Mouse (Mus musculus) heart, embryonic 10.5 days (tissue): Measurements from ENCODE around the gene Zgrf1. TPM values are rescaled to one million over a fixed set of nuclear protein-coding genes. Genes with fewer than 3 reads are reported as not detected.

Experiments used
- DNase-seq: peaks from one replicate; pipeline ENCODE4 v3.0.0-alpha.2; 2017; ENCODE audit warnings: low spot score
- H3K27ac ChIP-seq: fragments of 300-500 bp; sonication (generic); 2 replicates; pipeline ENCODE4 v1.5.1; 2016; ENCODE audit warnings: mild to moderate bottlenecking
- H3K27me3 ChIP-seq: fragments of 300-500 bp; sonication (generic); 2 replicates; pipeline ENCODE4 v1.6.1; 2016; ENCODE audit warnings: mild to moderate bottlenecking; ENCODE audit not compliant: poor library complexity, insufficient read depth, severe bottlenecking
- H3K36me3 ChIP-seq: fragments of 300-500 bp; sonication (generic); 2 replicates; pipeline ENCODE4 v1.6.1; 2016; ENCODE audit warnings: mild to moderate bottlenecking, moderate library complexity
- H3K4me1 ChIP-seq: fragments of 300-500 bp; sonication (generic); 2 replicates; pipeline ENCODE4 v1.6.1; 2016; ENCODE audit warnings: mild to moderate bottlenecking
- H3K4me3 ChIP-seq: fragments of 300-500 bp; sonication (generic); 2 replicates; pipeline ENCODE4 v1.5.1; 2016; ENCODE audit warnings: mild to moderate bottlenecking, moderate library complexity
- H3K9me3 ChIP-seq: fragments of 300-500 bp; sonication (generic); 2 replicates; pipeline ENCODE4 v1.6.1; 2016; ENCODE audit warnings: mild to moderate bottlenecking, moderate library complexity
- WGBS: fragments of 180-500 bp; shearing (Covaris S2); methylation state at CpG from one replicate; pipeline ENCODE4 v1.1.7; 2016; 5-methylcytosine and 5-hydroxymethylcytosine counted together
- polyA plus RNA-seq: library from polyadenylated mRNA; unstranded; fragments of >200 nt; fragmentation: Nextera tagmentation; extraction: Ambion mirVana; gene quantifications from 2 replicates; pipeline ENCODE4 v1.2.1, GENCODE M21; 2016

The Zgrf1 gene
- polyA plus RNA-seq = 13.4 and 14.0 TPM in 2 replicates

GRCm38 (mm10) chr3:127552973-127553719 lies at the start of gene Zgrf1, which contains the start of gene Larp7:
Gene Zgrf1 (plus strand): TSS chr3:127553489.
Gene Larp7 (minus strand): TSS chr3:127553349.
- Histone ChIP-seq H3K27ac (peak within 1 kb of the TSS; percentile 98), H3K36me3 (peaks cover 20% of the 10 kb centered on the region), H3K4me3 (peak within 1 kb of the TSS; percentile 92), H3K4me1 (peaks cover 6% of the 10 kb centered on the region; the same call in 1 of the 2 replicates), H3K9me3 (no peaks in the 10 kb centered on the region), H3K27me3 (no peaks in the 10 kb centered on the region)
- under 1% methylated on average over 73 of the region's 73 CpGs for WGBS
- peak; percentile 99 for DNase-seq

DNA sequence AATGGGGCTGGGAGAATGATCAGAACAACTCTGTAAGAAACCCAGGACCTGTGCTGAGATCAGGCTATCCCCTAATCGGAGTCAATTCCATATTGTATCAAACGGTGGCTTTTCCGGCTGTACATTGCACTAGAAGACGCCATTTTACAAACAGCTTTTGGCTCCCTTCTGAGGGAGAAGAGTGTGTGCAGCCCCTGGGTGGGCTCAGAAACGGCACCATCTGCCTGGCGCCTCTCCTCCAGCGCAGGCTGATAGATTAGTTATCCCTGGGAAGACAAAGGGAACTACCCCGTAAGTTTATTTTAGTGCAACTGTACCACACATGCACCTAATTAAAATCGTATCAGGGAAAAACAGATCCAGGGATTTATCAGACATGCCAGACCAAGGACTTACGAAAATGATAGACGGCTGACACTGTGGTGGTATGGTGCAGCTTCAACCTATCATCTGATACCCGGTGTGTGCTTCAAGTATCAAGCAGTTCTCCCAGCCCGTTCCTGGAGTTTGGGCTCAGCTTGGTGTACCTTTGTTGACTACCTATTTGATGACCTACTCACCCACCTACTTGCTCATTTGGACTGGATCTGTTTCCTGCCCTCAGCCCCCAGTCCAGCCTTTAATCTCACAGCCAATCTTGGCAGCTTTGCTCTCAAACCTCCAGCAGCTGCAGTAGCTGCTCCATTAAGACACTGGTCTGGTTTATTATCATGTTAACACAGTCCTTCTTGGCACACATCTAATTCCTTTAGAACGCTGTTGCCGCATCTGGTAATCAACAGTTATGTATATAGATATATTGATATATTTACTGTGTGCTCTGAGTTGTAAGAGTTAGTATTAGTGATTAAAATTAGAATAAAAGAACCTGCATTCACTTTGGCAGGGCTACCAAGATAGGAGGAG lies 45.2 kb upstream of the Zgrf1 start:
- Histone ChIP-seq H3K9me3 (no peaks in the 10 kb centered on the region), H3K27ac (no peak overlapping the region), H3K36me3 (no peaks in the 10 kb centered on the region), H3K4me3 (no peak overlapping the region), H3K4me1 (no peaks in the 10 kb centered on the region), H3K27me3 (no peaks in the 10 kb centered on the region)
- no peak for DNase-seq
- 74% methylated on average over 15 of the region's 15 CpGs for WGBS

DNA sequence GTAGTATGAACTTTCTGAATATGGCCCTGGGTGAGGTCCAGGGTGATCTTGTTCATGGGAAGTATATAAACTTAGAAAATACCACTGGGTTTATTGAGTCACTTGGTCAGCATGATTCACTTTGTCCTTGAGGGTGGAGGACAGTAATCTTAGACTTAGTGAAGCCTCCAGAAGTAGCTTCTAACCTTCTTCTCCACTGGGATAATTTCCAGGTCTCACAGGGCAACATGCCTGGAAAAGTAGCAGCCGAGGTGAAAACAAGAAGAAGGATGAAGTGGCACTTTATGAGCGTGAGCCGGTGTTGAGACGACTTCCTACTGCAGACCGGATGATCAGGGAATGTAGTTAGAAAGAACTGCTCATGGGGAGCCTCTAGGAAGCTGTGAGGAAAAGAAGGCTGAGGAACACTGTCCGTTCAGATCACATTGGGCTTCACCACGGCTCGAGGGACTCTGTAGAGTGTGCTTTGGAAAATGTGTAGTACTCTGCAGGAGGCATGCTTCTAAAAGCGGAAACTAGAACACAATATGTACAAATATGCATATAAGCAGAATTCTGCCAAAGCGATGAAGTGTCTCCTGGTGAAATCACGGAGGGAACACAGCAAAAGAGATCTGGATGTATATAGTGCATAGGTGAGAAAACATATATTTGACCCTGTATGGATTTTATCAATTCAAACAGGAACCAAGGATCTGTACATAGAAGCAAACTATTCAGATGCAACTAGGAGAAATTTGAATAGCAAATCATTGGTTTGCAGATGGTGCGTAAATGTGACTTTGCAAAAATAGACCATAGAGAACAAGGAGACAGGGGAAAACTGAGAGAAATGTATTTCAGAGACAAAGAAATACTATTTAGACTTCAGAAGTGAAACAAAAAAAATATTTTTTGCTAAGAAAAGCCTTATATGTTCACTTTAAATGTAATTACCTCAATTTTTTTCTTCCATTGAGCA lies 41.2 kb upstream of the Zgrf1 start:
- no peaks in the 10 kb centered on the region for H3K4me1 ChIP-seq
- H3K4me3 ChIP-seq = no peak overlapping the region
- DNase-seq = no peak
- H3K9me3 ChIP-seq = no peaks in the 10 kb centered on the region
- WGBS = 81% methylated on average over 12 of the region's 12 CpGs
- no peaks in the 10 kb centered on the region for H3K27me3 ChIP-seq
- no peak overlapping the region for H3K27ac ChIP-seq
- H3K36me3 ChIP-seq = no peaks in the 10 kb centered on the region

GRCm38 (mm10) chr3:127512794-127513335 lies 40.4 kb upstream of the Zgrf1 start:
- Histone ChIP-seq H3K9me3 (no peaks in the 10 kb centered on the region), H3K27ac (no peak overlapping the region), H3K36me3 (no peaks in the 10 kb centered on the region), H3K4me3 (no peak overlapping the region), H3K4me1 (no peaks in the 10 kb centered on the region), H3K27me3 (no peaks in the 10 kb centered on the region)
- no peak for DNase-seq
- WGBS = 69% methylated on average over 15 of the region's 15 CpGs

GRCm38 (mm10) chr3:127513699-127514098 lies 39.6 kb upstream of the Zgrf1 start:
- Histone ChIP-seq H3K4me3 (no peak overlapping the region), H3K27me3 (no peaks in the 10 kb centered on the region), H3K4me1 (no peaks in the 10 kb centered on the region), H3K36me3 (no peaks in the 10 kb centered on the region), H3K27ac (no peak overlapping the region), H3K9me3 (no peaks in the 10 kb centered on the region)
- DNase-seq = no peak
- 72% methylated on average over 2 of the region's 2 CpGs for WGBS

DNA sequence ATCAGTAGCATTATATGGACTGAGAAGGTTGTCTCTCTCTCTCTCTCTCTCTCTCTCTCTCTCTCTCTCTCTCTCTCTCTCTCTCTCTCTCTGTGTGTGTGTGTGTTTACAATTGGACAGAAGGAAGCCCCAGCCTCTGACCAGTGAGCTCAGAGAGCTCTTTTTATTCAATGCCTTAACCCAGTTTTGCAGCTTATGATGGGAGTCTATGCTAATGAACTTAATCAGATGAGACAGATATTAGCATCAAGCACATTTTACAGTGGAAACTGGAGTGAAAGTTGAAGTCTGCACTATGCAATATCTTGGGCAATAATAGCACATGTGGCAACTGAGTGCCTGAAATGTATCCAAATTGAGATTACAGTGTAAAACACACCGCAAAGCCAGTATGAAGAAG lies 38.0 kb upstream of the Zgrf1 start:
- Histone ChIP-seq H3K9me3 (no peaks in the 10 kb centered on the region), H3K4me3 (no peak overlapping the region), H3K36me3 (no peaks in the 10 kb centered on the region), H3K27ac (no peak overlapping the region), H3K4me1 (no peaks in the 10 kb centered on the region), H3K27me3 (no peaks in the 10 kb centered on the region)
- no peak for DNase-seq
- 89% methylated on average over 1 of the region's 1 CpGs for WGBS

DNA sequence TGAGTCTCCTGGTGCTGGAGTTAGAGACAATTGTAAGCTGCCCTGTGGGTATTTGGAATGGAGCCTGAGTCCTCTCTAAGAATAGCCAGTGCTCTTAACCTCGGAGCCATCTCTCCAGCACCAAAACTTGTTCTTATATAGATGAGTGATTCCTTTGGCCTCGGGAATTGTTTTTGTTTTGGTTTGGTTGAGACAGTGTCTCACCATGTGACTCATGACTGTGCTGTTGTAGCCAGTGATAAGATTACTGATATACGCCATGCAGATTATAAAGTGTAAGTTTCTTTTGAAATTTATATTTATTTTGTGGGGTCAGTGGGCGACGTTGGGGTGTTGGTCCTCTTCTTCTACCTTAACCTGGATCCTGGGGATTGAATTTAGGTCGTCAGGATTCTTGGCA lies 33.0 kb upstream of the Zgrf1 start:
- H3K4me1 ChIP-seq = peaks cover 4% of the 10 kb centered on the region; the same call in 1 of the 2 replicates
- no peak overlapping the region for H3K27ac ChIP-seq
- no peak for DNase-seq
- WGBS = 70% methylated on average over 6 of the region's 6 CpGs
- no peaks in the 10 kb centered on the region for H3K27me3 ChIP-seq
- no peaks in the 10 kb centered on the region for H3K36me3 ChIP-seq
- no peaks in the 10 kb centered on the region for H3K9me3 ChIP-seq
- H3K4me3 ChIP-seq = no peak overlapping the region

- WGBS = 61% methylated on average over 10 of the region's 10 CpGs
- Histone ChIP-seq H3K36me3 (no peaks in the 10 kb centered on the region), H3K27me3 (no peaks in the 10 kb centered on the region), H3K27ac (0 out of 2 replicates have a peak overlapping the region, but pooled peaks have one; percentile 33), H3K4me1 (peaks cover 6% of the 10 kb centered on the region; the same call in 1 of the 2 replicates), H3K9me3 (no peaks in the 10 kb centered on the region), H3K4me3 (no peak overlapping the region)
- DNase-seq = no peak
Observed at GRCm38 (mm10) chr3:127521156-127521555, 32.1 kb upstream of the Zgrf1 start.

- H3K27ac ChIP-seq = peak overlapping the region; percentile 81
- 36% methylated on average over 8 of the region's 8 CpGs for WGBS
Observed at GRCm38 (mm10) chr3:127525188-127525819, 28.0 kb upstream of the Zgrf1 start.

DNA sequence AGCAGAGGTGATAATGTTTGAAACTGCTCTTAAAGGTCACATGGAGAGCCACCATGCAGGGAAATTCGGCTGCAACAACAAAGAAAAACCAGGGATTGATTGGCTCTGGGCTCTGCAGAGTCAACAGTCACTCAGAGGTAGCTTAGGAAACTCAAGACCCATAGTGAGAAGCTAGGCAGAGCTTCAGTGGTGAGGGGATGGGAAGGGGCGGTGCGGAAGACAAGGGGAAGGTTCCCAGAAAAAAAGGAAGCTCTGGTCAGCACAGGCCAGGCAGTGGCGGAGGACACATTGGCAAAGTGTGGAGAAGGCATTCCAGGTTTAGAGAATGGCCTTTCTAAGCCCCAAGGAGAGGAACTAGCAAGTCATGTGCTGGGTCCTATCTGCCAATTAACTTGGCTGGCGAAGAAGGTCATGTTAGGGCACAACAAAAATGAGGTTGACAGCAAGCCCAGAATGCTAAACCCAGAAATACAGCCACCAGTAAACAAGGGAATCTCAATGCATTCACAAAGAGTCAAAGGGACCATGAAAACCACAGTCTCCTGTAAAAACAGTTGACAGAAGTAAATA lies 25.7 kb upstream of the Zgrf1 start:
- Histone ChIP-seq H3K27ac (no peak overlapping the region), H3K4me1 (peaks cover 6% of the 10 kb centered on the region; the same call in 1 of the 2 replicates), H3K36me3 (no peaks in the 10 kb centered on the region), H3K4me3 (no peak overlapping the region), H3K9me3 (no peaks in the 10 kb centered on the region), H3K27me3 (no peaks in the 10 kb centered on the region)
- 75% methylated on average over 5 of the region's 5 CpGs for WGBS
- no peak for DNase-seq

More at GRCm38 (mm10) chr3:127525188-127525819, 28.0 kb upstream of the Zgrf1 start:
- Histone ChIP-seq H3K4me3 (peak overlapping the region; percentile 19; the same call in 1 of the 2 replicates), H3K9me3 (no peaks in the 10 kb centered on the region), H3K36me3 (no peaks in the 10 kb centered on the region), H3K4me1 (peaks cover 10% of the 10 kb centered on the region; the same call in 1 of the 2 replicates), H3K27me3 (no peaks in the 10 kb centered on the region)
- peak; percentile 81 for DNase-seq

DNA sequence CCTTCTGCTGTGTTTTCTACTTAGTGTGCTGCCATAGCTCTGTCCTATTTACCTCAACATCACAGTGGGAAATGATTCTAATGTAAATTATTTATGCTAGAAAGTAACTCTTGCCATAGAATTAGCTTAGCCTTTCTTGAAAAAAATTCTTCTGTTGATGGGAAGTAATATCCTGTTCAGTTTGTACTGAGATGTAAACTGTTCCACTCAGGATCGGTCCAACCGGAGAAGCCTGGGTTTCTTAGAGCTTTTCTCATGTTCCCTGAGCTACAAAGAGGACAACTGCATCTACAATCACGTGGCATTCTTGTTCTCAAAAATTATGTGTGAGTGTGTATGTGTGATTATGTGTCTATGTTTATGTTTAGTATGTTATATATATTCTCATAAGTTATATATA lies 24.1 kb upstream of the Zgrf1 start:
- Histone ChIP-seq H3K4me1 (peaks cover 6% of the 10 kb centered on the region; the same call in 1 of the 2 replicates), H3K27ac (no peak overlapping the region), H3K27me3 (no peaks in the 10 kb centered on the region), H3K36me3 (no peaks in the 10 kb centered on the region), H3K4me3 (no peak overlapping the region), H3K9me3 (no peaks in the 10 kb centered on the region)
- WGBS = 86% methylated on average over 3 of the region's 3 CpGs
- no peak for DNase-seq
